ENCODE assay signal across 8 mouse cellular contexts in genomic region chr10:42863621-42864391, GRCm38 (mm10). TPM values are rescaled to one million over a fixed set of nuclear protein-coding genes. Genes with fewer than 3 reads are reported as not detected.
DNase-seq lines count a peak whose midpoint lies in the region; ATAC-seq and TF ChIP-seq lines count a peak whose summit lies in the region.

No protein-coding gene starts in this region.

- no peak for TF ChIP-seq CTCF in kidney, postnatal 0 days (IDR thresholded peaks at IDR 0.05; ENCODE audit: low read depth)
- no peak for TF ChIP-seq CTCF in liver, embryonic 14.5 days (IDR thresholded peaks at IDR 0.05; ENCODE audit: low read depth)

- H3K4me3 ChIP-seq in embryonic facial prominence, embryonic 11.5 days (ENCODE audit: low read depth, low read length), result no peak overlapping the region
- H3K4me3 ChIP-seq in heart, embryonic 13.5 days, result peak overlapping the region; percentile 47
- peak overlapping the region; percentile 41 for H3K4me3 ChIP-seq in kidney, postnatal 0 days (replicated peaks; ENCODE audit: low read depth, low read length)
- H3K4me3 ChIP-seq in liver, embryonic 14.5 days (ENCODE audit: insufficient read depth in 1 of 2, low read depth in 2 of 2, low read length in 2 of 2), result no peak overlapping the region

- TF ChIP-seq EP300 in liver, embryonic 14.5 days (IDR thresholded peaks at IDR 0.05; ENCODE audit: low read depth), result no peak

- DNase-seq in 3134 (ENCODE audit: extremely low read depth, insufficient read length, low spot score) (peak; percentile 27), NIH3T3 (ENCODE audit: low read depth) (peak; percentile 66)
- peak; percentile 32 for DNase-seq in embryonic facial prominence, embryonic 11.5 days (ENCODE audit: low spot score)
- DNase-seq in kidney, postnatal 0 days (ENCODE audit: low spot score), result peak; percentile 77
- DNase-seq in liver, embryonic 14.5 days (ENCODE audit: low read depth in 3 of 3, low spot score in 3 of 3), result no peak
- DNase-seq in ovary, adult 18-20 months (ENCODE audit: low spot score), result peak; percentile 33

- 62% methylated on average over 31 of the region's 31 CpGs for WGBS in embryonic facial prominence, embryonic 11.5 days
- WGBS in heart, embryonic 13.5 days, result 46% methylated on average over 31 of the region's 31 CpGs
- WGBS in kidney, postnatal 0 days, result 24% methylated on average over 31 of the region's 31 CpGs
- 53% methylated on average over 31 of the region's 31 CpGs for WGBS in liver, embryonic 14.5 days (ENCODE audit: insufficient replicate concordance)

- no peaks in the 10 kb centered on the region for H3K9me3 ChIP-seq in embryonic facial prominence, embryonic 11.5 days (replicated peaks; ENCODE audit: control insufficient read depth, low read length)
- no peaks in the 10 kb centered on the region for H3K9me3 ChIP-seq in heart, embryonic 13.5 days
- no peaks in the 10 kb centered on the region for H3K9me3 ChIP-seq in kidney, postnatal 0 days (replicated peaks; ENCODE audit: low read length)
- no peaks in the 10 kb centered on the region for H3K9me3 ChIP-seq in liver, embryonic 14.5 days (ENCODE audit: control insufficient read depth, low read length)

- no peaks in the 10 kb centered on the region; the same call in 1 of the 2 replicates for H3K4me1 ChIP-seq in embryonic facial prominence, embryonic 11.5 days (ENCODE audit: control insufficient read depth, insufficient read depth, low read length)
- H3K4me1 ChIP-seq in heart, embryonic 13.5 days, result peaks cover 24% of the 10 kb centered on the region
- peaks cover 5% of the 10 kb centered on the region for H3K4me1 ChIP-seq in kidney, postnatal 0 days (replicated peaks; ENCODE audit: insufficient read depth, low read length)
- peaks cover 2% of the 10 kb centered on the region in 2 experiments; a peak in 1 of 4 replicates for H3K4me1 ChIP-seq in liver, embryonic 14.5 days (replicated peaks; ENCODE audit: control insufficient read depth in 2 of 2, insufficient read depth in 2 of 2, low read length in 1 of 2)

- peak overlapping the region; percentile 13 for H3K4me2 ChIP-seq in embryonic facial prominence, embryonic 11.5 days (ENCODE audit: low read depth, low read length)
- peak overlapping the region; percentile 69 for H3K4me2 ChIP-seq in heart, embryonic 13.5 days
- H3K4me2 ChIP-seq in kidney, postnatal 0 days (ENCODE audit: low read length), result peak overlapping the region; percentile 64
- H3K4me2 ChIP-seq in liver, embryonic 14.5 days (ENCODE audit: low read depth), result peak overlapping the region; percentile 17; the same call in 1 of the 2 replicates

- no peak overlapping the region for H3K27ac ChIP-seq in embryonic facial prominence, embryonic 11.5 days (replicated peaks; ENCODE audit: low read depth, low read length)
- H3K27ac ChIP-seq in heart, embryonic 13.5 days (replicated peaks), result 0 out of 2 replicates have a peak overlapping the region, but pooled peaks have one; percentile 8
- H3K27ac ChIP-seq in kidney, postnatal 0 days, result peak overlapping the region; percentile 33; the same call in 1 of the 2 replicates
- H3K27ac ChIP-seq in liver, embryonic 14.5 days, result no peak overlapping the region

- no peak overlapping the region for H3K9ac ChIP-seq in embryonic facial prominence, embryonic 11.5 days (replicated peaks; ENCODE audit: low read length)
- H3K9ac ChIP-seq in heart, embryonic 13.5 days, result peak overlapping the region; percentile 48
- H3K9ac ChIP-seq in kidney, postnatal 0 days (ENCODE audit: low read depth, low read length), result peak overlapping the region; percentile 36; the same call in 1 of the 2 replicates
- H3K9ac ChIP-seq in liver, embryonic 14.5 days (replicated peaks), result no peak overlapping the region

- H3K36me3 ChIP-seq in embryonic facial prominence, embryonic 11.5 days (replicated peaks; ENCODE audit: control insufficient read depth, insufficient read depth, low read depth, low read length), result no peaks in the 10 kb centered on the region
- no peaks in the 10 kb centered on the region for H3K36me3 ChIP-seq in heart, embryonic 13.5 days
- no peaks in the 10 kb centered on the region for H3K36me3 ChIP-seq in kidney, postnatal 0 days (ENCODE audit: insufficient read depth, low read length)
- no peaks in the 10 kb centered on the region for H3K36me3 ChIP-seq in liver, embryonic 14.5 days (replicated peaks; ENCODE audit: control insufficient read depth, insufficient read depth, low read depth)

- no peaks in the 10 kb centered on the region for H3K27me3 ChIP-seq in embryonic facial prominence, embryonic 11.5 days (ENCODE audit: control insufficient read depth, insufficient read depth, low read length)
- peaks cover 12% of the 10 kb centered on the region; the same call in 1 of the 2 replicates for H3K27me3 ChIP-seq in heart, embryonic 13.5 days (replicated peaks)
- no peaks in the 10 kb centered on the region for H3K27me3 ChIP-seq in kidney, postnatal 0 days (ENCODE audit: insufficient read depth, low read length)
- H3K27me3 ChIP-seq in liver, embryonic 14.5 days (ENCODE audit: control insufficient read depth, insufficient read depth, low read length), result no peaks in the 10 kb centered on the region

- ATAC-seq in embryonic facial prominence, embryonic 11.5 days (replicated peaks; ENCODE audit: insufficient number of reproducible peaks, low FRiP score, low TSS enrichment, low read depth), result no peak
- no peak for ATAC-seq in heart, embryonic 13.5 days (ENCODE audit: extremely low read depth, insufficient number of reproducible peaks, low FRiP score, low TSS enrichment)
- ATAC-seq in kidney, postnatal 0 days (replicated peaks; ENCODE audit: low FRiP score, low read depth), result peak; percentile 40; the same call in 1 of the 2 replicates
- no peak for ATAC-seq in liver, embryonic 14.5 days (ENCODE audit: insufficient read depth)
- no peak for ATAC-seq in inflammation-experienced regulatory T-cells, adult 6 months

RNA-seq across cellular contexts. Expression of gene Scml4, which starts 3.6 kb away (rescaled TPM):
- 0.40 and 0.49 TPM in 2 replicates for polyA plus RNA-seq in embryonic facial prominence, embryonic 11.5 days (2014; fragmentation: Nextera tagmentation; extraction: Ambion mirVana)
- polyA plus RNA-seq in heart, embryonic 13.5 days (2015; fragmentation: Nextera tagmentation; extraction: Ambion mirVana), result 0.71 and 1.1 TPM in 2 replicates
- polyA plus RNA-seq in kidney, postnatal 0 days (2015; fragmentation: Nextera tagmentation; extraction: Ambion mirVana), result 1.7 and 2.0 TPM in 2 replicates
- polyA plus RNA-seq in liver, embryonic 14.5 days (2012; rRNA removed), result 0.06 and 0.19 TPM in 2 replicates
- polyA plus RNA-seq in liver, embryonic 14.5 days (2014; fragmentation: Nextera tagmentation; extraction: Ambion mirVana), result 0.15 and 0.37 TPM in 2 replicates
- 10 to 100 TPM; 14.0 to 48.5 (median 47.5) TPM for polyA plus RNA-seq in inflammation-experienced regulatory T-cells, adult 6 months (2017; shearing (Covaris generic))

Comparison
In these comparisons a context has a peak if more than half of its experiments do, and no peak if none do; other contexts are left out.
1. DNase-seq: peak in 3134 (single experiment), NIH3T3 (single experiment), embryonic facial prominence, embryonic 11.5 days (single experiment), kidney, postnatal 0 days (single experiment) and ovary, adult 18-20 months (single experiment); none in liver, embryonic 14.5 days (0 of 3).
2. H3K27ac ChIP-seq: peak in heart, embryonic 13.5 days (single experiment) and kidney, postnatal 0 days (single experiment); none in embryonic facial prominence, embryonic 11.5 days (single experiment) and liver, embryonic 14.5 days (single experiment).
3. H3K4me2 ChIP-seq: peak in every context shown above with its lines; median percentile 69 in heart, embryonic 13.5 days; 64 in kidney, postnatal 0 days; 17 in liver, embryonic 14.5 days; 13 in embryonic facial prominence, embryonic 11.5 days.
4. H3K4me3 ChIP-seq: peak in heart, embryonic 13.5 days (single experiment) and kidney, postnatal 0 days (single experiment); none in embryonic facial prominence, embryonic 11.5 days (single experiment) and liver, embryonic 14.5 days (0 of 2).
5. H3K9ac ChIP-seq: peak in heart, embryonic 13.5 days (single experiment) and kidney, postnatal 0 days (single experiment); none in embryonic facial prominence, embryonic 11.5 days (single experiment) and liver, embryonic 14.5 days (single experiment).